ENCODE assay signal across 11 mouse cellular contexts in the genomic region with DNA sequence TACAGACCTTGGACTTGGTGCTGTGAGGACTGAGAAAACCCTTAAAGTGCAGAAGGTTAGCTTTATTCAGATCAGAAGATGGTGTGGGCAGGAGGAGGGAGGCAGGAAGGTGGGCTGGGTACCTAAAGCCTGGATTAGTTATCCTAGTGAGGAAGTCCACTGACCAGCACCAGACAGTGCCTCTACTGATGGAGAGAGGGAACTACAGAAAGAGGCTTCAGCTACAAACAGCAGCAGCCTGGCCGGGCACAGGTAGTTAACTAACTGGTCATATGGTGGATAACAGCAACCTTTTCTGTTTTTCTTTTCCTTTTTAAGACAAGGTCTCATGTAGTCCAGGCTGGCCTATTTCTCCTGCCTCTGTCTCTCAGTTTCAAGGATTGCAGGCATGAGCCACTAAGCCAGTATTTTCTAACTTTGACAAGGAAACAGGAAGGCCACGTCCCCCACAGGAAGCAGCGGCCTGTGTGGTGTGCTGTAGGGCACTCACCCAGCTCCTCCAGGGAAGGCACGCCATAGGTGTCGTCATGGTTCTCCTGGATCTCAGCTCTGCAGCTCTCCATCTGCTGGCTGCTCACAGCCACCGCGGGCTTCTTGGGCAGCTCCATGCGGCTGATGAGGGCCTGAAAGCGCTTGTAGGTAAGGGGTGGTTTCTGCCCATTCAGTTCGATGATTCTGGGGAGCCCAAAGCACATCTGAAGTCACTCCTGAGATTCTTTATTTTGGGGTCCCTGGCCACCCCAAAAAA. TPM values are rescaled to one million over a fixed set of nuclear protein-coding genes. Genes with fewer than 3 reads are reported as not detected.
DNase-seq lines count a peak whose midpoint lies in the region; ATAC-seq and TF ChIP-seq lines count a peak whose summit lies in the region.
"Had no signal": no experiment of that assay in that cellular context is flagged by ENCODE, and none has a peak within 500 bp of the region (broad histone marks: within the 10 kb centered on the region; RNA-seq: fewer than 3 reads in every experiment).

No protein-coding gene starts in this region.

- peaks cover 19% of the 10 kb centered on the region for H3K4me1 ChIP-seq in lung, embryonic 14.5 days (ENCODE audit: insufficient read depth)
- no peaks in the 10 kb centered on the region; the same call in 1 of the 2 replicates for H3K4me1 ChIP-seq in bone marrow, adult 2 months (ENCODE audit: control insufficient read depth, insufficient read depth, low read length)
- H3K4me1 ChIP-seq in megakaryocyte, embryonic 14.5 days = peaks cover 64% of the 10 kb centered on the region
- H3K4me1 ChIP-seq in forebrain, embryonic 12.5 days = peaks cover 41% of the 10 kb centered on the region

- no peak overlapping the region; the same call in 1 of the 2 replicates for H3K4me3 ChIP-seq in gastrocnemius, adult 2 months
- H3K4me3 ChIP-seq in lung, embryonic 14.5 days (ENCODE audit: low read depth, low read length) = no peak overlapping the region
- no peak overlapping the region for H3K4me3 ChIP-seq in bone marrow, adult 2 months (replicated peaks; ENCODE audit: control insufficient read depth, low read depth, low read length)
- peak overlapping the region; percentile 71 for H3K4me3 ChIP-seq in megakaryocyte, embryonic 14.5 days (replicated peaks)
- no peak overlapping the region for H3K4me3 ChIP-seq in forebrain, embryonic 12.5 days (replicated peaks)
- H3K4me3 ChIP-seq: embryonic facial prominence, embryonic 15.5 days had no signal

- no peak for DNase-seq in gastrocnemius, adult 2 months
- DNase-seq in gastrocnemius, postnatal 25 days = no peak
- peak; percentile 34 for DNase-seq in lung, embryonic 14.5 days
- no peak for DNase-seq in lung, postnatal 14 days
- DNase-seq in thymus, postnatal 25 days = no peak
- DNase-seq: thymus, postnatal 36 days had no signal

- TF ChIP-seq CTCF in gastrocnemius, adult 2 months (IDR thresholded peaks at IDR 0.05) = peak; percentile 50
- TF ChIP-seq CTCF in lung, embryonic 14.5 days (IDR thresholded peaks at IDR 0.05; ENCODE audit: low read depth) = peak; percentile 41; the same call in 1 of the 2 replicates
- peak; percentile 32; the same call in 1 of the 2 replicates for TF ChIP-seq CTCF in bone marrow, adult 2 months (IDR thresholded peaks at IDR 0.05; ENCODE audit: control insufficient read depth, insufficient read depth, low read length)

- no peak for TF ChIP-seq POLR2A in bone marrow, adult 2 months (IDR thresholded peaks at IDR 0.05; ENCODE audit: borderline replicate concordance, control insufficient read depth, low read depth, low read length)

- no peak overlapping the region for H3K9ac ChIP-seq in lung, embryonic 14.5 days
- H3K9ac ChIP-seq in forebrain, embryonic 12.5 days = no peak overlapping the region
- H3K9ac ChIP-seq: embryonic facial prominence, embryonic 15.5 days had no signal

- H3K27me3 ChIP-seq in lung, embryonic 14.5 days (ENCODE audit: insufficient read depth, low read length) = no peaks in the 10 kb centered on the region
- H3K27me3 ChIP-seq in megakaryocyte, embryonic 14.5 days (replicated peaks) = no peaks in the 10 kb centered on the region
- H3K27me3 ChIP-seq in forebrain, embryonic 12.5 days = no peaks in the 10 kb centered on the region
- H3K27me3 ChIP-seq: embryonic facial prominence, embryonic 15.5 days had no signal

- 71% methylated on average over 10 of the region's 10 CpGs for WGBS in lung, embryonic 14.5 days
- 17% methylated on average over 10 of the region's 10 CpGs for whole genome bisulfite sequencing in bone marrow, adult 2 months
- 83% methylated on average over 10 of the region's 10 CpGs for WGBS in forebrain, embryonic 12.5 days

- peaks cover 82% of the 10 kb centered on the region for H3K36me3 ChIP-seq in lung, embryonic 14.5 days (ENCODE audit: insufficient read depth)
- H3K36me3 ChIP-seq in megakaryocyte, embryonic 14.5 days (replicated peaks; ENCODE audit: low read length) = peaks cover 98% of the 10 kb centered on the region
- H3K36me3 ChIP-seq in forebrain, embryonic 12.5 days (replicated peaks) = peaks cover 69% of the 10 kb centered on the region

- no peaks in the 10 kb centered on the region for H3K9me3 ChIP-seq in lung, embryonic 14.5 days (ENCODE audit: low read depth, low read length)
- H3K9me3 ChIP-seq in megakaryocyte, embryonic 14.5 days = no peaks in the 10 kb centered on the region
- no peaks in the 10 kb centered on the region for H3K9me3 ChIP-seq in forebrain, embryonic 12.5 days
- H3K9me3 ChIP-seq: embryonic facial prominence, embryonic 15.5 days had no signal

- H3K27ac ChIP-seq in gastrocnemius, adult 2 months = peak overlapping the region; percentile 97
- no peak overlapping the region for H3K27ac ChIP-seq in lung, embryonic 14.5 days (ENCODE audit: low read depth)
- H3K27ac ChIP-seq in bone marrow, adult 2 months (ENCODE audit: control insufficient read depth, insufficient read depth, low read depth, low read length, poor library complexity) = no peak overlapping the region; the same call in 1 of the 2 replicates
- H3K27ac ChIP-seq in forebrain, embryonic 12.5 days = no peak overlapping the region
- H3K27ac ChIP-seq: embryonic facial prominence, embryonic 15.5 days had no signal

- no peak for ATAC-seq in lung, embryonic 14.5 days (ENCODE audit: insufficient read depth)
- no peak for ATAC-seq in forebrain, embryonic 12.5 days (ENCODE audit: low FRiP score)

- no peak overlapping the region for H3K4me2 ChIP-seq in lung, embryonic 14.5 days
- no peak overlapping the region for H3K4me2 ChIP-seq in forebrain, embryonic 12.5 days
- H3K4me2 ChIP-seq: embryonic facial prominence, embryonic 15.5 days had no signal

- intact Hi-C loops in gastrocnemius, adult 2 months (cut with DNase I) = loop anchor here (5.0 kb wide), 1 partner anchor 45 kb away; no protein-coding TSS in a partner anchor

RNA-seq across cellular contexts. Expression of a gene that starts 11.3 kb away (rescaled TPM):
- 10 to 100 TPM; 12.5 to 26.8 TPM for total RNA-seq in gastrocnemius, adult 2 months (2021)
- total RNA-seq in gastrocnemius, postnatal 25 days (2021) = 10 to 100 TPM; 11.9 to 19.8 TPM
- polyA plus RNA-seq in lung, embryonic 14.5 days (2014; fragmentation: Nextera tagmentation; extraction: Ambion mirVana) = 19.9 and 22.0 TPM in 2 replicates
- polyA plus RNA-seq in bone marrow, adult 2 months (2011; ENCODE audit: insufficient read depth, insufficient read length, low replicate concordance, missing spikeins) = 4.8 and 8.0 TPM in 2 replicates
- polyA plus RNA-seq in megakaryocyte, embryonic 14.5 days (2012; ENCODE audit: insufficient read depth, low replicate concordance) = 4.1 and 10.1 TPM in 2 replicates
- 29.1 and 31.2 TPM in 2 replicates for polyA plus RNA-seq in forebrain, embryonic 12.5 days (2016; fragmentation: Nextera tagmentation; extraction: Ambion mirVana)

RNA-seq across cellular contexts. Expression of a gene that starts 21.5 kb away (rescaled TPM):
- total RNA-seq in gastrocnemius, adult 2 months (2021) = 1 to 10 TPM; 3.0 to 3.9 TPM
- total RNA-seq in gastrocnemius, postnatal 25 days (2021) = 1 to 10 TPM; 7.9 to 9.2 TPM
- polyA plus RNA-seq in lung, embryonic 14.5 days (2014; fragmentation: Nextera tagmentation; extraction: Ambion mirVana) = 6.2 TPM in 2 replicates
- polyA plus RNA-seq in bone marrow, adult 2 months (2011; ENCODE audit: insufficient read depth, insufficient read length, low replicate concordance, missing spikeins) = 0.45 and 2.0 TPM in 2 replicates
- 0.20 TPM in 1 of 2 replicates, not detected in the other for polyA plus RNA-seq in megakaryocyte, embryonic 14.5 days (2012; ENCODE audit: insufficient read depth, low replicate concordance)
- polyA plus RNA-seq in forebrain, embryonic 12.5 days (2016; fragmentation: Nextera tagmentation; extraction: Ambion mirVana) = 83.2 and 83.5 TPM in 2 replicates
- total RNA-seq: neutrophil, adult 5-6 weeks had no signal

RNA-seq across cellular contexts. Expression of a gene that starts 37.8 kb away (rescaled TPM):
- 1 to 10 TPM; 4.9 to 5.1 TPM for total RNA-seq in gastrocnemius, adult 2 months (2021)
- total RNA-seq in gastrocnemius, postnatal 25 days (2021) = 1 to 10 TPM; 5.1 to 5.6 TPM
- 14.7 and 16.9 TPM in 2 replicates for polyA plus RNA-seq in lung, embryonic 14.5 days (2014; fragmentation: Nextera tagmentation; extraction: Ambion mirVana)
- 8.6 and 18.5 TPM in 2 replicates for polyA plus RNA-seq in bone marrow, adult 2 months (2011; ENCODE audit: insufficient read depth, insufficient read length, low replicate concordance, missing spikeins)
- 10.3 and 11.7 TPM in 2 replicates for polyA plus RNA-seq in megakaryocyte, embryonic 14.5 days (2012; ENCODE audit: insufficient read depth, low replicate concordance)
- 9.5 and 10.0 TPM in 2 replicates for polyA plus RNA-seq in forebrain, embryonic 12.5 days (2016; fragmentation: Nextera tagmentation; extraction: Ambion mirVana)

RNA-seq across cellular contexts. Expression of a gene that starts 40.2 kb away (rescaled TPM):
- 1 to 10 TPM in 1 of 2 experiments, under 1 TPM in 1; 0.69 to 1.1 TPM for total RNA-seq in gastrocnemius, adult 2 months (2021)
- total RNA-seq in gastrocnemius, postnatal 25 days (2021) = 1 to 10 TPM in 1 of 2 experiments, under 1 TPM in 1; 0.87 to 1.0 TPM
- polyA plus RNA-seq in lung, embryonic 14.5 days (2014; fragmentation: Nextera tagmentation; extraction: Ambion mirVana) = 1.1 and 1.2 TPM in 2 replicates
- 2.9 and 6.7 TPM in 2 replicates for polyA plus RNA-seq in bone marrow, adult 2 months (2011; ENCODE audit: insufficient read depth, insufficient read length, low replicate concordance, missing spikeins)
- polyA plus RNA-seq in megakaryocyte, embryonic 14.5 days (2012; ENCODE audit: insufficient read depth, low replicate concordance) = 3.6 TPM in 1 of 2 replicates, not detected in the other
- 5.6 and 6.8 TPM in 2 replicates for polyA plus RNA-seq in forebrain, embryonic 12.5 days (2016; fragmentation: Nextera tagmentation; extraction: Ambion mirVana)

RNA-seq across cellular contexts. Expression of a gene that starts 47.9 kb away (rescaled TPM):
- total RNA-seq in gastrocnemius, adult 2 months (2021) = under 1 TPM in 1 of 2 experiments, not detected in 1; 0.64 TPM
- total RNA-seq in gastrocnemius, postnatal 25 days (2021) = under 1 TPM; 0.54 to 0.88 TPM
- 15.3 and 16.6 TPM in 2 replicates for polyA plus RNA-seq in lung, embryonic 14.5 days (2014; fragmentation: Nextera tagmentation; extraction: Ambion mirVana)
- polyA plus RNA-seq in bone marrow, adult 2 months (2011; ENCODE audit: insufficient read depth, insufficient read length, low replicate concordance, missing spikeins) = not detected in 2 replicates
- not detected in 2 replicates for polyA plus RNA-seq in megakaryocyte, embryonic 14.5 days (2012; ENCODE audit: insufficient read depth, low replicate concordance)
- polyA plus RNA-seq in forebrain, embryonic 12.5 days (2016; fragmentation: Nextera tagmentation; extraction: Ambion mirVana) = 5.3 and 5.5 TPM in 2 replicates
- total RNA-seq: neutrophil, adult 5-6 weeks had no signal

Comparison
In these comparisons a context has a peak if more than half of its experiments do, and no peak if none do; other contexts are left out.
1. RNA of a gene that starts 21.5 kb away (polyA plus RNA-seq): 83.2 to 83.5 TPM in forebrain, embryonic 12.5 days; 6.2 TPM in lung, embryonic 14.5 days, 0.45 to 2.0 TPM in bone marrow, adult 2 months and 0.20 TPM in megakaryocyte, embryonic 14.5 days; every median in the first group is over 10 times any median in the second.
2. Peak in every context shown above with its lines, with median percentiles within 50 percentile points of each other: CTCF ChIP-seq.